Mouse (Mus musculus): ENCODE data around the gene Arhgef7.
"Not testable (repeated sequence)": the region's sequence is repeated elsewhere in the genome, so short reads cannot be mapped to it uniquely, and the experiment has no call there.

The Arhgef7 gene

DNA sequence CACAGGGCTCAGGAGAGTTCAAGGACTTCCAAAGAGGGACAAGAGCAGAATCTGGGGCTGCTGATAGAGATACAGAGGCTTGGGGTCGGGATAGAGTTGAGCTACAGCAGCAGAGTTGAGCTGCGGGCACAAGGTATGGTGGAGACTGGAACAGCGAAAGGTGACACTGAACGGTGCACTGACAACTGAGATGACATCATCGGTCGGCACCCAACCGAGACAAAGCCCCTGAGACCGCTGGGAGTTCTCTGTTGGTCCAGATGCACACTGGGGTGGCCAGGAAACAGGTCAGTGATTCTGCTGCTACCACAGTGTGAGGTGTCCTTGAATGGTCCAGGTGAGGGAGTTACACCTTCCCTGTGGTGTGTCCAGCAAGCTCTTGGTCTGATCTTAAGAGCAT lies 115.2 kb downstream of the Arhgef7 start:
- no peak for DNase-seq

DNA sequence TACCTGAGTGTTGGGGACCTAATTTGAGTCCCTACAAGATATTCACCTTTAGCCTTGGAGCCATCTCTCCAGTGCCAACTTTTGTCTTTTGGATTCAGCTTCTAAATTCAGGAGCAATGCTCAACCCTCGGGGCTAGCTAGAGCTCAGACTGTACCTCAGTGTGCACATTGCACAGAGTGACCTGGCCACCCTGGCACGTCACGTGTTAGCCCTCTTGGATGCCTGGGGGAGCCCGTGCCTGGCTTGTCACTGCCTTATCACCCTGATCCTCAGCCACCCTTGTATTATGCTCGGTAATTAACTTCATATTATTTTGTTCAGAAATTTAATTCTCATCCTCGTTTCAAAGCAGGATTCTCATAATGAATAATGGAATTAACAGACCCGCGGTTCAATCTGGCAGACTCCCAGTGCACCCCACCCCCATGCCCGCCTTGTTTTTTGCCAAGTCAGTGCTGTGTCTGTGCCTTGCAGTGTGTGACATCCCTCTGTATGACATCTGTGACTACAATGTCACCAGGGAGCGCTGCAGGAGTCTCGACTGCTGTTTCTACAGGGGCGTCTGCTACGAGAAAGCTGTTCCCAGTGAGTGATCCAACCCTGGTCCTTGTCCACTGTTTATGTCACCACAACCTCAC lies 116.3 kb downstream of the Arhgef7 start:
- DNase-seq = no peak

DNA sequence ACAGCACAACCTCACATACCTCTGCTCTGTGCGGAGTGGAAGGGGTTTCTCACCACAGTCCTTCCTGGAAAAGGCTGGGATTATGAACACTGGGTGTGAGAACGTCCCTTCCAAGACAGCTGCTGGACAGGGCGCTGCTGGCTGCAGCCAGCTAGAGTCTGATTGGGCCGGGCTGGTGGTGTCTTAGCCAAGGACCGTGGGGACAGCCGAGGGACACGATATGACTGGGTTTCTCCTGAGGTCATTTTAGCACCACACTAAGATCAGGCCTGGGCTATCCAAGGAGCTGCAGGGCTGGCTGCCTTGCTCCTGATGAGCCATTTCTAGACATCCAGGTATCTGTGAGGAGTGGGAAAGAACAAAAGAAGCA lies 116.8 kb downstream of the Arhgef7 start:
- no peak for DNase-seq

DNA sequence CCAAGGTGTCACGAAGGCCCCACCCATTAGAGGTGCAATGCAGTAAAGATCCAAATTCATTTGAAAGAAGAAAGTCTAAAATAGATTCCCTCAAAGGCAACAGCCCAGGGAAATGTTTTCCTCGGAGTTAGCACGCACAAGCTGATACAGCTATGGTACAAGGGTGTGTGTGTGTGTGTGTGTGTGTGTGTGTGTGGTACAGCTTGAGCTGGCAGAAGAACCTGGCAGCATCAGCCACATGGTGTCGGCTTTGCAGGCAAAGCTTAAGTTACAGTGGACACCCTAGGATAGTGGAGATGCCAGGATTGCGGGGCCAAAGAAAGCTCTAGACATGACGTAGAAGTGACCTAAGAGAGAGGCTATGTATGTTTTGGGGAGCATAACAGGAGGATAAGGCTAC lies 119.3 kb downstream of the Arhgef7 start:
- DNase-seq = no peak

DNA sequence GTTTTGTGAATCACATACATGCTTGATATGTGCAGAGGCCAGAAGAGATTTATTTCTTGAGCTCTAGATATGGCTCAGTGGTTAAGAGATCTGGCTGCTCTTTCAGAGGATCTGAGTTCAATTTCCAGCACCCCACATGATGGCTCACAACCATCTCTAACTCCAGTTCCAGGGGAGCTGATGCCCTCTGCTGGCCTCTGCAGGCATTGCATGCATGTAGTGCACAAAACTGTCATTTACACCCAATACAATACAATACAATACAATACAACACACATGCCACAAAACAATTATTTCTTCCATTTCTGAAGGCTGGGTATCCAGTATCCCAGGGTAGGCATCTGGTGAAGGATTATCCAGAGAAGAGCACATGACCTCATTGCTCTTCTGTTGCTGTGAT lies 140.3 kb downstream of the Arhgef7 start:
- no peak for DNase-seq

DNA sequence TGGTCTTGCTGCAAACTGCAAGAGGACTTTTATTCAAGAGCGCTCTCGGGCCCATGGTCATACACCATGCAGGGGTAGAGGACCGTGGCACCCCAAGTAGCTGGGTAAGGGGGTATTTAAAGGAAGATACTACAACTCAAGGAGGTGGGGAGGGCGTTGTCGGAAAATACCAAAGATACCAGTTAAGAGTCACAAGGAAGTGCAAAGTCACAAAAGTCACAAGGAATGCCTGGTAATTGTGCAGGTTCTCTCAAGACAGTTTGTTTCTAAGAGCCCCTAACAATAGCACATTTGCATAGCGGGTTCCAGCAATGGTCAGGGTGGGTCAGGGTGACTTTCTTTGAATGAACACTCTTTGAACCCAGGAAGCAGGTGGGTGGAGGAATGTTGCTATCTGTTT lies 146.7 kb downstream of the Arhgef7 start:
- DNase-seq = not testable (repeated sequence)

DNA sequence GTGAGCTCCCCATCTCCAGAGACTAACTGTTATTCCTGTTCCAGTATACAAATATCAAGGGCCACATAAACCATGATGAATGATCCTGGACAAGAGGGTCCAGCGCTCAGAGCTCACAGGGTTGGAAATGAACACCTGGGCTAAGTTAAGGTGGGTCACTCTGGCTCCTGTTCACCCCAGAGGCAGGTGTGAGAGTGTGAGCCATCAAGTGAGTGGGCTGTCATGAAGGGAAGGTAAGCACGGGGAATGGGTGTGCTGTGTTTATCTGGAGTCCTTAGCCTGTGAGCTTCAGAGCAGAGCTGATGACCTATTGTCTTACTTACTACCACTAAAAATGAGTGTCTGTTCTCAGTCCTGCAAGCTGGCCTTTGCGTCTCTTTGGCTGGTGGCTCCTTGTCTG lies 157.1 kb downstream of the Arhgef7 start:
- DNase-seq = no peak

Measured in kidney, adult 18-20 months (tissue).